ENCODE assay signal across 22 mouse cellular contexts in the genomic region with DNA sequence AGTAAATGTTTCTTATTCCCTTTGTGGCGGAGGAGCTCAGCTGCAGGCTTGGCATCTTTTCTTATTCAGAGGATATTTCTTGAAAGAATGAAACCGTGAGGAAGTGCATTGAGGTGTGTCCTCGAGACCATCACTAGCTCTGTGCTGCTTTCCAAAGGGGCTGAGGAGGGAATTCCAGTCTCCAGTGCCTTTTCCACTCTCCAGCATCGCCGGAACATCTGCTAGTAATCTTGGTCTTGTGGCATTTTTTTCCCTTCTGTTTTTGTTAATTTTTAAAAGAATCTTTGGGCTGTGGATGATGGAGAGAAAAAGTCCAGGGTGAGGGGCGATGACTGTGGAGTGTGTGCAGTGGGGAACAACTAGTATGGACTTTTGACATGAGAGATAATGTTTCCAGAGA.
DNase-seq lines count a peak whose midpoint lies in the region; ATAC-seq lines count a peak whose summit lies in the region.
"Had no signal": no experiment of that assay in that cellular context is flagged by ENCODE, and none has a peak within 500 bp of the region (broad histone marks: within the 10 kb centered on the region; RNA-seq: fewer than 3 reads in every experiment).

No protein-coding gene starts in this region.

- H3K9me3 ChIP-seq in forebrain, embryonic 10.5 days, result no peaks in the 10 kb centered on the region
- no peaks in the 10 kb centered on the region for H3K9me3 ChIP-seq in forebrain, embryonic 11.5 days (ENCODE audit: control insufficient read depth, low read length)
- no peaks in the 10 kb centered on the region for H3K9me3 ChIP-seq in limb, embryonic 11.5 days (ENCODE audit: control insufficient read depth, low read length)
- H3K9me3 ChIP-seq in limb, embryonic 10.5 days (replicated peaks), result no peaks in the 10 kb centered on the region
- H3K9me3 ChIP-seq in forebrain, embryonic 15.5 days, result no peaks in the 10 kb centered on the region
- H3K9me3 ChIP-seq: hindbrain, embryonic 15.5 days; neural tube, embryonic 13.5 days had no signal

- H3K4me3 ChIP-seq in forebrain, embryonic 10.5 days, result no peak overlapping the region
- no peak overlapping the region for H3K4me3 ChIP-seq in forebrain, embryonic 11.5 days (ENCODE audit: low read depth, low read length)
- H3K4me3 ChIP-seq in limb, embryonic 11.5 days (ENCODE audit: low read depth, low read length), result no peak overlapping the region
- no peak overlapping the region for H3K4me3 ChIP-seq in limb, embryonic 10.5 days
- H3K4me3 ChIP-seq in forebrain, embryonic 15.5 days, result no peak overlapping the region
- H3K4me3 ChIP-seq: hindbrain, embryonic 15.5 days; neural tube, embryonic 13.5 days had no signal

- no peaks in the 10 kb centered on the region for H3K27me3 ChIP-seq in forebrain, embryonic 10.5 days (ENCODE audit: poor library complexity, severe bottlenecking)
- H3K27me3 ChIP-seq in forebrain, embryonic 11.5 days (ENCODE audit: control insufficient read depth, insufficient read depth, low read length), result no peaks in the 10 kb centered on the region
- H3K27me3 ChIP-seq in limb, embryonic 11.5 days (ENCODE audit: control insufficient read depth, insufficient read depth, low read length), result no peaks in the 10 kb centered on the region
- no peaks in the 10 kb centered on the region for H3K27me3 ChIP-seq in limb, embryonic 10.5 days (ENCODE audit: low read depth, poor library complexity, severe bottlenecking)
- no peaks in the 10 kb centered on the region for H3K27me3 ChIP-seq in forebrain, embryonic 15.5 days
- H3K27me3 ChIP-seq: hindbrain, embryonic 15.5 days; neural tube, embryonic 13.5 days had no signal

- no peaks in the 10 kb centered on the region for H3K36me3 ChIP-seq in forebrain, embryonic 10.5 days (replicated peaks)
- no peaks in the 10 kb centered on the region for H3K36me3 ChIP-seq in forebrain, embryonic 11.5 days (ENCODE audit: control insufficient read depth, insufficient read depth, low read length)
- H3K36me3 ChIP-seq in limb, embryonic 11.5 days (ENCODE audit: control insufficient read depth, insufficient read depth, low read length), result no peaks in the 10 kb centered on the region
- H3K36me3 ChIP-seq in limb, embryonic 10.5 days, result no peaks in the 10 kb centered on the region
- H3K36me3 ChIP-seq in forebrain, embryonic 15.5 days, result no peaks in the 10 kb centered on the region
- H3K36me3 ChIP-seq: hindbrain, embryonic 15.5 days; neural tube, embryonic 13.5 days had no signal

- H3K4me1 ChIP-seq in forebrain, embryonic 10.5 days, result peaks cover 17% of the 10 kb centered on the region
- 0 out of 2 replicates have a peak, but pooled peaks cover 3% of the 10 kb centered on the region for H3K4me1 ChIP-seq in forebrain, embryonic 11.5 days (replicated peaks; ENCODE audit: control insufficient read depth, insufficient read depth, low read length)
- no peaks in the 10 kb centered on the region for H3K4me1 ChIP-seq in limb, embryonic 11.5 days (ENCODE audit: control insufficient read depth, insufficient read depth, low read length)
- H3K4me1 ChIP-seq in limb, embryonic 10.5 days, result peaks cover 8% of the 10 kb centered on the region; the same call in 1 of the 2 replicates
- peaks cover 19% of the 10 kb centered on the region for H3K4me1 ChIP-seq in forebrain, embryonic 15.5 days

- H3K4me2 ChIP-seq in forebrain, embryonic 11.5 days (ENCODE audit: low read depth, low read length, severe bottlenecking), result no peak overlapping the region
- H3K4me2 ChIP-seq in limb, embryonic 11.5 days (ENCODE audit: low read depth, severe bottlenecking), result no peak overlapping the region
- H3K4me2 ChIP-seq in forebrain, embryonic 15.5 days (replicated peaks), result 0 out of 2 replicates have a peak overlapping the region, but pooled peaks have one; percentile 41
- H3K4me2 ChIP-seq: liver, embryonic 11.5 days had no signal

- DNase-seq in forebrain, embryonic 10.5 days (ENCODE audit: extremely low spot score, low spot score), result no peak
- DNase-seq in forebrain, embryonic 11.5 days (ENCODE audit: low spot score), result no peak
- peak; percentile 25 for DNase-seq in limb, embryonic 11.5 days (ENCODE audit: low spot score)
- DNase-seq in limb, embryonic 10.5 days (ENCODE audit: low spot score), result no peak
- DNase-seq in left cerebral cortex, adult 8-10 months (ENCODE audit: low spot score in 2 of 2), result no peak
- no peak for DNase-seq in right cerebral cortex, postnatal 4 days
- no peak for DNase-seq in frontal cortex, postnatal 14 days (ENCODE audit: low spot score in 2 of 2)
- DNase-seq: adrenal gland, postnatal 10 days; cerebellum, adult 11 months; cerebellum, postnatal 36 days; gastrocnemius, postnatal 14 days; heart, postnatal 10 days; kidney, postnatal 10 days; lung, adult 2 months; lung, postnatal 36 days; thymus, postnatal 25 days had no signal

- 71% methylated on average over 6 of the region's 6 CpGs for WGBS in forebrain, embryonic 10.5 days
- 76% methylated on average over 6 of the region's 6 CpGs for WGBS in forebrain, embryonic 11.5 days
- WGBS in limb, embryonic 11.5 days, result 75% methylated on average over 6 of the region's 6 CpGs
- 91% methylated on average over 6 of the region's 6 CpGs for WGBS in limb, embryonic 10.5 days
- 61% methylated on average over 6 of the region's 6 CpGs for WGBS in forebrain, embryonic 15.5 days

- ATAC-seq in forebrain, embryonic 11.5 days (replicated peaks; ENCODE audit: low FRiP score), result no peak
- no peak for ATAC-seq in limb, embryonic 11.5 days (ENCODE audit: insufficient number of reproducible peaks, low FRiP score, low TSS enrichment, low read depth)
- ATAC-seq in forebrain, embryonic 15.5 days (replicated peaks), result 0 out of 2 replicates have a peak, but pooled peaks have one; percentile 5
- ATAC-seq: intestine, postnatal 0 days had no signal

- no peak overlapping the region for H3K9ac ChIP-seq in forebrain, embryonic 11.5 days (ENCODE audit: low read length)
- no peak overlapping the region for H3K9ac ChIP-seq in limb, embryonic 11.5 days (ENCODE audit: low read length)
- no peak overlapping the region for H3K9ac ChIP-seq in forebrain, embryonic 15.5 days (replicated peaks)
- H3K9ac ChIP-seq: hindbrain, embryonic 15.5 days; neural tube, embryonic 13.5 days had no signal

- H3K27ac ChIP-seq in forebrain, embryonic 10.5 days, result 0 out of 2 replicates have a peak overlapping the region, but pooled peaks have one; percentile 58
- H3K27ac ChIP-seq in forebrain, embryonic 11.5 days (ENCODE audit: low read depth, low read length), result no peak overlapping the region
- H3K27ac ChIP-seq in limb, embryonic 11.5 days (replicated peaks; ENCODE audit: low read depth, low read length), result no peak overlapping the region
- no peak overlapping the region for H3K27ac ChIP-seq in limb, embryonic 10.5 days
- H3K27ac ChIP-seq in forebrain, embryonic 15.5 days (replicated peaks), result no peak overlapping the region
- H3K27ac ChIP-seq: left cerebral cortex, adult 2 months had no signal
